Mouse (Mus musculus) spleen, adult 2 months (tissue): ENCODE measurements around the gene Psme3.

Experiments used
- CTCF ChIP-seq: fragments of 200-500 bp; IDR thresholded peaks from 2 replicates; pipeline ENCODE4 v1.5.1; 2011; ENCODE audit warnings: mild to moderate bottlenecking, inconsistent platforms; ENCODE audit not compliant: insufficient read depth, insufficient read length, insufficient replicate concordance; ENCODE audit errors: extremely low read depth
- POLR2A ChIP-seq: fragments of 200-500 bp; IDR thresholded peaks from 2 replicates; pipeline ENCODE4 v1.6.1; 2011; ENCODE audit warnings: low read depth, low read length, inconsistent platforms

DNA sequence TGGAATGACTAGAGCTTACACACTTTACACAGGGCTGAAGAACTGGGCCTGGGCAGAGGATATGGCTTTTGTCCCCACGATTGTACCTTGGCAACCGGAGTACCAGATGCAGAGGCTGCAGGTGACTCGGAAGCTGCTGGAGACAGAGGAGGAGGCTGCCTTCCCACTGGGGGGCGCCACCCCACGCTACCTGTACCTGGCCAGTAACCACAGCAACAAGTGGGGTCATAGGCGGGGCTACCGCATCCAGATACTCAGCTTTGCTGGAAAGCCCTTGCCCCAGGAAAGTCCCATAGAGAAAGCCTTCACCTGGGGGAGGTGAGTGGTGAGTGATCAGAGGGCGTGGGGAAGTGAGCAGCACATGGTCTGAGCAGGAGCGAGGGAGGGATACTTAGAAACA is 19.7 kb downstream of the Psme3 start:
- TF ChIP-seq POLR2A (no peak), CTCF (no peak)
